Mouse (Mus musculus): ENCODE data around the gene Tmem151a. TPM values are rescaled to one million over a fixed set of nuclear protein-coding genes. Genes with fewer than 3 reads are reported as not detected.

The Tmem151a gene
- polyA plus RNA-seq, 1 experiment from 2014 or later, result 2.6 TPM

DNA sequence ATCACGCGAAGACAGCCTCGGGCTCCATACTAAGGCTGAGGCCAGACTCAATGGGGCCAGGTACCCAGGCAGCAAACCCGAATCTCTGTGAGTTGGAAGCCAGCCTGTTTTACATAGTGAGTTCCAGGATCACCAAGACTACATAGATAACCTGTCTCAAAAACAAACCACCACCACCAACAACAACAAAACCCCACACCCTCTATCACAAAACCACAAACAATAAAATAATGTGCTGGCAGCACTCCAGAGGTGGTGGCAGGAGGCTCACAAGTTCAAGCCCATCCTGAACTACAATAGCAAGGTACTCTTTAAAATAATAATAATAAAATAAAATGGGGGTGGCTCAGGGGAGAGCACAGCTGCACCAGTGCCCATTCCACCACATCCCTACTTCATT is 48.8 kb downstream of the Tmem151a start:
- DNase-seq (ENCODE audit: low spot score), result no peak
- Histone ChIP-seq H3K9ac (ENCODE audit: low read depth, low read length) (no peak overlapping the region), H3K27me3 (replicated peaks; ENCODE audit: control insufficient read depth, insufficient read depth, low read length) (no peaks in the 10 kb centered on the region), H3K27ac (ENCODE audit: low read depth, low read length) (no peak overlapping the region), H3K4me2 (no peak overlapping the region), H3K36me3 (ENCODE audit: control insufficient read depth, insufficient read depth, low read length) (no peaks in the 10 kb centered on the region), H3K4me3 (ENCODE audit: low read depth, low read length) (no peak overlapping the region), H3K9me3 (ENCODE audit: control insufficient read depth, low read length) (no peaks in the 10 kb centered on the region), H3K4me1 (replicated peaks; ENCODE audit: control insufficient read depth, insufficient read depth, low read length) (peaks cover 22% of the 10 kb centered on the region)
- ATAC-seq (replicated peaks; ENCODE audit: low FRiP score), result no peak
- 65% methylated on average over 4 of the region's 4 CpGs for WGBS

DNA sequence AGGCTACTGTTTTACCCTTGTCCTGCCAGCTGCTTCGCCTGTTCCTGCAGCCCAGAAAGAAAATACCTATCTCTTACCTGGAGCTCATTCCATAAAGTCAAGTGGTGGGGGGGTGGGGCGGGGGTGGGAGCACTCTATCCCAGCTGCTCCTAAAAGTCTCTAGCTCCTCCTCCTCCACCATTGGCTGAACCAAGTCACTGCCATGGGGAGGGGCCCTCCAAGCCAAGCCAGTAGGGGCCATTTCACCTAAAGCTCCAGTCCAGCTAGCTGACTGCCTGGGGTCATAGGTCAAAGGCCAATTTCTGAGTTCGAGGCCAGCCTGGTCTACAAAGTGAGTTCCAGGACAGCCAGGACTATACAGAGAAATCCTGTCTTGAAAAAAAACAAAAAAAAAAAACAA is 52.6 kb downstream of the Tmem151a start:
- no peak overlapping the region for H3K4me2 ChIP-seq
- peaks cover 3% of the 10 kb centered on the region; the same call in 1 of the 2 replicates for H3K4me1 ChIP-seq (replicated peaks; ENCODE audit: control insufficient read depth, insufficient read depth, low read length)
- H3K27ac ChIP-seq (ENCODE audit: low read depth, low read length), result no peak overlapping the region
- DNase-seq (ENCODE audit: low spot score) (no peak), ATAC-seq (replicated peaks; ENCODE audit: low FRiP score) (no peak)
- no peaks in the 10 kb centered on the region for H3K27me3 ChIP-seq (replicated peaks; ENCODE audit: control insufficient read depth, insufficient read depth, low read length)
- H3K9ac ChIP-seq (ENCODE audit: low read depth, low read length), result no peak overlapping the region
- WGBS, result 78% methylated on average over 3 of the region's 3 CpGs
- no peaks in the 10 kb centered on the region for H3K9me3 ChIP-seq (ENCODE audit: control insufficient read depth, low read length)
- peaks cover 6% of the 10 kb centered on the region; the same call in 1 of the 2 replicates for H3K36me3 ChIP-seq (ENCODE audit: control insufficient read depth, insufficient read depth, low read length)
- no peak overlapping the region for H3K4me3 ChIP-seq (ENCODE audit: low read depth, low read length)

DNA sequence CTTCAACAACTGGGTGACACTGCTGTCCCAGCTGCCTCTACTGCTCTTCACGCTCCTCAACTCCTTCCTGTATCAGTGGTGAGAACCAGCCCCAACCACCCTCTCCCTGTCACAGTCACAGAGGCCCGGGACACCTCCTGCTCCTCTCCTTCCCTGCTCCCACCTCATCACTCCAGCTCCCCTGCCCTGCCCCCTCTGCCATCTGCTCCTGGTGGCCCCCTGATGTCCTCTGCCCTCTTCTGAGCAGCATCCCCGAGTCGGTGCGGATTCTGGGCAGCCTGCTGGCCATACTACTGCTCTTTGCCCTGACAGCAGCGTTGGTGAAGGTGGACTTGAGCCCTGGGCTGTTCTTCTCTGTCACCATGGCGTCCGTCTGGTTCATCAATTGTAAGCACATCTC is 59.2 kb downstream of the Tmem151a start:
- no peak overlapping the region for H3K4me3 ChIP-seq (ENCODE audit: low read depth, low read length)
- H3K9me3 ChIP-seq (ENCODE audit: control insufficient read depth, low read length), result no peaks in the 10 kb centered on the region
- WGBS, result 83% methylated on average over 8 of the region's 8 CpGs
- ATAC-seq (replicated peaks; ENCODE audit: low FRiP score) (no peak), DNase-seq (ENCODE audit: low spot score) (no peak)
- peaks cover 4% of the 10 kb centered on the region; the same call in 1 of the 2 replicates for H3K4me1 ChIP-seq (replicated peaks; ENCODE audit: control insufficient read depth, insufficient read depth, low read length)
- H3K4me2 ChIP-seq, result no peak overlapping the region
- H3K27ac ChIP-seq (ENCODE audit: low read depth, low read length), result no peak overlapping the region
- H3K36me3 ChIP-seq (ENCODE audit: control insufficient read depth, insufficient read depth, low read length), result peaks cover 3% of the 10 kb centered on the region; the same call in 1 of the 2 replicates
- H3K27me3 ChIP-seq (replicated peaks; ENCODE audit: control insufficient read depth, insufficient read depth, low read length), result no peaks in the 10 kb centered on the region
- no peak overlapping the region for H3K9ac ChIP-seq (ENCODE audit: low read depth, low read length)

DNA sequence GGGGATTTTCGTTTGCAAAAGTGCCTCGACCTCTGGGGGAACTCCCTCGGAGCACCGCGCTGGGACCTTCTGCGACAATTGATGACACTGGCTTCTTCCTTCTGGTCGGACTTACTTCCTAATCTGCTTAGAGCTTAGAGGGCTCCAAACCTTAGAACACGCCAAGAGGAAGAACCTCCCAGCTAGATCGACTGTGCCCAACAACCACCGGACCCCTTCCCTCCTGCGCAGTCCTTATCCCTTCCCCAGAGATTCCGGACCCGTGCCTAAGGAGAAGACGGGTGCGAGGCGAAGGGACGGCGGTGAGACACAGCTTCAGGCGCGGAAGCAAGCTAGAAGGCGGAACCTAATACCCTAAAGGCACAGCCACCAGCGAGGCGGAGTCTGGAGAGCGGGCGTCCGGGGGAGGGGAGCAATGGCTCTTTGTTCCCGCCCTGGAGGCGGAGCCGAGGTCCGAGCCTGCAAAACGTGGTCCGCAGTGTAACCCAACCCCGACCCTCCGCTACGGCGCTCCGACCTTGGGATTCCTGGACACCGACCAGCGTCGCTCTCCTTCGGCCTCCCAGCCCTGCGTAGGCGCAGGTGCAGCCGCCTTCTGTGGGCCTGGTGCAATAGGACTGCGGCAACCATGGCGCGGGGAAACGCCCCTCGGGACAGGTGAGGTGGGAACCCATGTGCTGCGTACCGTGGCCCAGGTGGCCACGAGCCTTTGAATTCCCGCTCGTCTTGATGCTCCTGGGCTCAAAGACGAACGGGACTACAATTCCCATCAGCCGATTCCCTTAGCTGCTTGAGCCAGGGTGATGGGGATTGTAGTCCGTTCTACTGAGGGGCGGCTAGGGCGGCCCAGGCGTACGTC is 61.5 kb downstream of the Tmem151a start, which contains the start of gene Slc29a2:
TSS of gene Slc29a2 (plus strand) at position 240 of the 859 bp plus-strand sequence.
- Histone ChIP-seq H3K9ac (ENCODE audit: low read depth, low read length) (peak within 1 kb of the TSS; percentile 70), H3K4me3 (ENCODE audit: low read depth, low read length) (peak within 1 kb of the TSS; percentile 72), H3K36me3 (ENCODE audit: control insufficient read depth, insufficient read depth, low read length) (no peaks in the 10 kb centered on the region; the same call in 1 of the 2 replicates), H3K27ac (ENCODE audit: low read depth, low read length) (peak within 1 kb of the TSS; percentile 72), H3K9me3 (ENCODE audit: control insufficient read depth, low read length) (no peaks in the 10 kb centered on the region), H3K27me3 (replicated peaks; ENCODE audit: control insufficient read depth, insufficient read depth, low read length) (no peaks in the 10 kb centered on the region), H3K4me2 (peak within 1 kb of the TSS; percentile 88), H3K4me1 (replicated peaks; ENCODE audit: control insufficient read depth, insufficient read depth, low read length) (peaks cover 4% of the 10 kb centered on the region; the same call in 1 of the 2 replicates)
- peak; percentile 92 for DNase-seq (ENCODE audit: low spot score)
- WGBS, result under 1% methylated on average over 62 of the region's 62 CpGs
- ATAC-seq (replicated peaks; ENCODE audit: low FRiP score), result peak; percentile 94

DNA sequence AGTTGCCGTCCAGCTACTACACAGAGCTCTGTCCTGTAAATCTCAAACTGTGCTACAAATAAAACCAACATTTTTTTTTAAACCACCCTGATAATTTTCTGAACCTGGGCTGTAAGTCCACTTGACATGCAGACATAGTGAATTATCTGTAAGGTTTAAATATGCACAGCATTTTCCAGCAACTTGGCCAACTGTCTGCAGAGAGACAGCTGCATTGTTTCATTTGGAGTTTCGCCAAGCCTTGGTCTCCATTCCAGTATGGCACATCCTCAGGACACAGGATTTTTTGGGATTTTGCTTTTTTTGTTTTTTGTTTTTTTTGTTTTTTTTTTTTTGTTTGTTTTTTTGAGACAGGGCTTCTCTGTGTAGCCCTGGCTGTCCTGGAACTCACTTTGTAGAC is 63.9 kb downstream of the Tmem151a start:
- Histone ChIP-seq H3K9ac (ENCODE audit: low read depth, low read length) (no peak overlapping the region), H3K36me3 (ENCODE audit: control insufficient read depth, insufficient read depth, low read length) (no peaks in the 10 kb centered on the region; the same call in 1 of the 2 replicates), H3K27me3 (replicated peaks; ENCODE audit: control insufficient read depth, insufficient read depth, low read length) (no peaks in the 10 kb centered on the region), H3K9me3 (ENCODE audit: control insufficient read depth, low read length) (no peaks in the 10 kb centered on the region), H3K4me1 (replicated peaks; ENCODE audit: control insufficient read depth, insufficient read depth, low read length) (peaks cover 4% of the 10 kb centered on the region; the same call in 1 of the 2 replicates), H3K27ac (ENCODE audit: low read depth, low read length) (no peak overlapping the region), H3K4me3 (ENCODE audit: low read depth, low read length) (no peak overlapping the region), H3K4me2 (no peak overlapping the region)
- ATAC-seq (replicated peaks; ENCODE audit: low FRiP score) (no peak), DNase-seq (ENCODE audit: low spot score) (no peak)
- WGBS, result 77% methylated on average over 2 of the region's 2 CpGs

Other genes with a start within 250 kb of the Tmem151a start
- gene Ccs, start 246.2 kb downstream of the Tmem151a start, polyA plus RNA-seq (2014; fragmentation: Nextera tagmentation; extraction: Ambion mirVana), result 46.2 and 49.8 TPM in 2 replicates
- 0.05 TPM in 1 of 2 replicates, not detected in the other for gene Ccdc87, start 246.2 kb downstream of the Tmem151a start, polyA plus RNA-seq (2014; fragmentation: Nextera tagmentation; extraction: Ambion mirVana)
- gene Ctsf, start 230.4 kb downstream of the Tmem151a start, polyA plus RNA-seq (2014; fragmentation: Nextera tagmentation; extraction: Ambion mirVana), result 13.2 and 13.3 TPM in 2 replicates
- gene Actn3, start 207.6 kb downstream of the Tmem151a start, polyA plus RNA-seq (2014; fragmentation: Nextera tagmentation; extraction: Ambion mirVana), result 1.9 and 2.1 TPM in 2 replicates
- 12.2 and 13.6 TPM in 2 replicates for gene Zdhhc24, start 206.9 kb downstream of the Tmem151a start, polyA plus RNA-seq (2014; fragmentation: Nextera tagmentation; extraction: Ambion mirVana)
- gene Bbs1, start 178.9 kb downstream of the Tmem151a start, polyA plus RNA-seq (2014; fragmentation: Nextera tagmentation; extraction: Ambion mirVana), result 1.2 and 2.5 TPM in 2 replicates
- gene Dpp3, start 157.2 kb downstream of the Tmem151a start, polyA plus RNA-seq (2014; fragmentation: Nextera tagmentation; extraction: Ambion mirVana), result 114 and 131 TPM in 2 replicates
- gene Peli3, start 142.4 kb downstream of the Tmem151a start, polyA plus RNA-seq (2014; fragmentation: Nextera tagmentation; extraction: Ambion mirVana), result 0.34 and 0.39 TPM in 2 replicates
- 138 and 139 TPM in 2 replicates for gene Mrpl11, start 123.4 kb downstream of the Tmem151a start, polyA plus RNA-seq (2014; fragmentation: Nextera tagmentation; extraction: Ambion mirVana)
- 0.04 TPM in 1 of 2 replicates, not detected in the other for gene Npas4, start 95.2 kb downstream of the Tmem151a start, polyA plus RNA-seq (2014; fragmentation: Nextera tagmentation; extraction: Ambion mirVana)
- gene Slc29a2, start 61.7 kb downstream of the Tmem151a start, polyA plus RNA-seq (2014; fragmentation: Nextera tagmentation; extraction: Ambion mirVana), result 6.2 and 6.6 TPM in 2 replicates
- gene B4gat1, start 46.7 kb downstream of the Tmem151a start, polyA plus RNA-seq (2014; fragmentation: Nextera tagmentation; extraction: Ambion mirVana), result 19.1 and 21.3 TPM in 2 replicates
- gene AC124502.3, start 46.6 kb downstream of the Tmem151a start, polyA plus RNA-seq (2014; fragmentation: Nextera tagmentation; extraction: Ambion mirVana), result 1.1 TPM in 2 replicates
- gene Brms1, start 44.2 kb downstream of the Tmem151a start, polyA plus RNA-seq (2014; fragmentation: Nextera tagmentation; extraction: Ambion mirVana), result 61.2 and 61.3 TPM in 2 replicates
- gene Rin1, start 35.0 kb downstream of the Tmem151a start, polyA plus RNA-seq (2014; fragmentation: Nextera tagmentation; extraction: Ambion mirVana), result 1.3 and 1.4 TPM in 2 replicates
- 28.6 and 29.3 TPM in 2 replicates for gene Cd248, start 17.5 kb downstream of the Tmem151a start, polyA plus RNA-seq (2014; fragmentation: Nextera tagmentation; extraction: Ambion mirVana)
- 77.8 and 83.4 TPM in 2 replicates for gene Yif1a, start 3.0 kb upstream of the Tmem151a start, polyA plus RNA-seq (2014; fragmentation: Nextera tagmentation; extraction: Ambion mirVana)
- gene Cnih2, start 13.0 kb upstream of the Tmem151a start, polyA plus RNA-seq (2014; fragmentation: Nextera tagmentation; extraction: Ambion mirVana), result 8.4 and 9.5 TPM in 2 replicates
- 180 and 185 TPM in 2 replicates for gene Rab1b, start 21.5 kb upstream of the Tmem151a start, polyA plus RNA-seq (2014; fragmentation: Nextera tagmentation; extraction: Ambion mirVana)
- gene Klc2, start 33.0 kb upstream of the Tmem151a start, polyA plus RNA-seq (2014; fragmentation: Nextera tagmentation; extraction: Ambion mirVana), result 7.3 and 8.3 TPM in 2 replicates
- 27.0 and 30.3 TPM in 2 replicates for gene Pacs1, start 187.6 kb upstream of the Tmem151a start, polyA plus RNA-seq (2014; fragmentation: Nextera tagmentation; extraction: Ambion mirVana)
- gene Sf3b2, start 209.9 kb upstream of the Tmem151a start, polyA plus RNA-seq (2014; fragmentation: Nextera tagmentation; extraction: Ambion mirVana), result 285 and 290 TPM in 2 replicates
- gene Gal3st3, start 212.8 kb upstream of the Tmem151a start, polyA plus RNA-seq (2014; fragmentation: Nextera tagmentation; extraction: Ambion mirVana), result 1.6 and 2.1 TPM in 2 replicates

Measured in liver, embryonic 11.5 days (tissue).